Comparison of ENCODE assay signal across 15 mouse cellular contexts in the genomic region with DNA sequence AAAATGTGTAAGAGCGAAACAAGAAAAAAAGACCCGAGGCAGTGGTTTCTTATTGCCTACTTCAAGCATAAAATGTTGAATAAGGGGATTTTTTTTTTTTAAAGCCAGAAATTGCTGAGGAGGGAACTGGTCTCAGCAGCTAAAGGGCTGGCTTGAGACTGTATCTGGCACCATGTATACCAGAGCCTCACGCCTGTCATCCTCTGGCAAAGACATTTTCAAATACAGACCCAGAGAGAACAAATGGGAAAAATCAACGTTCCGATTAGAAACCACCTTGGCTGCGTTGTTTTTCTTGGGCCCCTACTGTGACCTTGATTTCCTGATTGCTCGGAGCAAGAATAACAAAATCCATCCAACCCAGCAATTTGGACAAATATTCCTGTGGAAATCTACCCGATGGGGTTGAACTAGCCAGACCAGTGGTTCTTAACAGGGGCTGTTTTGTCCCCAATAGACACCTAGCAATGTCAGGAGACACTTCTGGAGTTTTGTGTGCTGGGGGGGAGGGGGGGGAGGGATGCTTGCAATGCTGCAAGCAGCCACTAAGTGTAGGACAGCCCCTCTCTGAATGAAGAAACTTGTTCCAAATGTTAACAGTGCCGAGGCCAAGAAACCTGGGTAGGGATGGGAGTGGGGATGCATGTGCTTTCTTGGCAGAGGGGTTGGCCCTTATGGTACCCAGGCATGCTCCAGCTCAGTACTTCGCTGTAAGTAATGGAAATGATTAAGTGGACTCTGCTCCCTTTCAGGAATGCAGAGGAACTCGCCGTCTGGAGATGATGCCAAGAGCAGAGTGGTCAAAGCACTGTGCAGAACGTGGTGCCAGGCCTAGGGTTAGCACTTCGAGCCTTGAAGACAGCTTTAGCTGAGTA.
DNase-seq lines count a peak whose midpoint lies in the region; ATAC-seq and TF ChIP-seq lines count a peak whose summit lies in the region.
"Had no signal": no experiment of that assay in that cellular context is flagged by ENCODE, and none has a peak within 500 bp of the region (broad histone marks: within the 10 kb centered on the region; RNA-seq: fewer than 3 reads in every experiment).

No protein-coding gene starts in this region.

- 33% methylated on average over 14 of the region's 14 CpGs for WGBS in kidney, adult 2 months
- 51% methylated on average over 14 of the region's 14 CpGs for WGBS in embryonic facial prominence, embryonic 12.5 days
- 70% methylated on average over 14 of the region's 14 CpGs for WGBS in limb, embryonic 14.5 days

- no peak for TF ChIP-seq CTCF in kidney, adult 2 months (conservative IDR thresholded peaks at IDR 0.05; ENCODE audit: insufficient read depth, insufficient read length, low read depth, low read length)

- no peak overlapping the region for H3K4me2 ChIP-seq in embryonic facial prominence, embryonic 12.5 days (replicated peaks)
- H3K4me2 ChIP-seq in limb, embryonic 14.5 days (replicated peaks; ENCODE audit: low read depth, low read length, severe bottlenecking) = no peak overlapping the region
- H3K4me2 ChIP-seq: liver, embryonic 15.5 days; neural tube, embryonic 12.5 days had no signal

- ATAC-seq in embryonic facial prominence, embryonic 12.5 days (ENCODE audit: insufficient number of reproducible peaks, insufficient read depth, low FRiP score, low TSS enrichment) = no peak
- ATAC-seq in limb, embryonic 14.5 days (ENCODE audit: low FRiP score, low read depth) = peak; percentile 67

- H3K27me3 ChIP-seq in kidney, adult 2 months (replicated peaks; ENCODE audit: control insufficient read depth, insufficient read depth, low read length) = no peaks in the 10 kb centered on the region
- no peaks in the 10 kb centered on the region for H3K27me3 ChIP-seq in embryonic facial prominence, embryonic 12.5 days
- no peaks in the 10 kb centered on the region for H3K27me3 ChIP-seq in limb, embryonic 14.5 days (ENCODE audit: control insufficient read depth, insufficient read depth, low read length)
- H3K27me3 ChIP-seq: liver, embryonic 15.5 days; neural tube, embryonic 12.5 days had no signal

- no peak overlapping the region for H3K27ac ChIP-seq in kidney, adult 2 months (ENCODE audit: insufficient read depth, low read depth, low read length)
- peak overlapping the region; percentile 37; the same call in 1 of the 2 replicates for H3K27ac ChIP-seq in embryonic facial prominence, embryonic 12.5 days
- no peak overlapping the region for H3K27ac ChIP-seq in limb, embryonic 14.5 days (replicated peaks; ENCODE audit: low read depth, low read length)
- H3K27ac ChIP-seq: hindbrain, embryonic 10.5 days; liver, embryonic 15.5 days; neural tube, embryonic 12.5 days had no signal

- 0 out of 2 replicates have a peak, but pooled peaks cover 4% of the 10 kb centered on the region for H3K4me1 ChIP-seq in kidney, adult 2 months (ENCODE audit: control insufficient read depth, insufficient read depth, low read length)
- peaks cover 10% of the 10 kb centered on the region for H3K4me1 ChIP-seq in embryonic facial prominence, embryonic 12.5 days
- peaks cover 2% of the 10 kb centered on the region; the same call in 1 of the 2 replicates for H3K4me1 ChIP-seq in limb, embryonic 14.5 days (ENCODE audit: control insufficient read depth, insufficient read depth, low read length)
- H3K4me1 ChIP-seq: hindbrain, embryonic 10.5 days; liver, embryonic 15.5 days; neural tube, embryonic 12.5 days had no signal

- TF ChIP-seq POLR2A in kidney, adult 2 months (IDR thresholded peaks at IDR 0.05; ENCODE audit: low read depth, low read length) = no peak
- no peak for TF ChIP-seq POLR2A in limb, embryonic 14.5 days (IDR thresholded peaks at IDR 0.05; ENCODE audit: borderline replicate concordance, extremely low read depth, insufficient read depth, insufficient read length)

- H3K9me3 ChIP-seq in embryonic facial prominence, embryonic 12.5 days = no peaks in the 10 kb centered on the region
- H3K9me3 ChIP-seq in limb, embryonic 14.5 days (ENCODE audit: control insufficient read depth, low read length) = no peaks in the 10 kb centered on the region
- H3K9me3 ChIP-seq: hindbrain, embryonic 10.5 days; liver, embryonic 15.5 days; neural tube, embryonic 12.5 days had no signal

- DNase-seq in heart, adult 11 months = peak; percentile 82
- DNase-seq in heart, postnatal 25 days (ENCODE audit: low spot score) = no peak
- DNase-seq in kidney, adult 2 months = peak; percentile 62
- no peak for DNase-seq in kidney, postnatal 4 days
- DNase-seq in limb, embryonic 14.5 days (ENCODE audit: low spot score) = peak; percentile 28
- no peak for DNase-seq in frontal cortex, postnatal 25 days (ENCODE audit: low spot score in 2 of 2)
- DNase-seq: cerebellum, adult 11 months; gastrocnemius, postnatal 36 days; lung, postnatal 4 days; midbrain, embryonic 14.5 days; spleen, adult 18-20 months had no signal

- no peak overlapping the region for H3K9ac ChIP-seq in embryonic facial prominence, embryonic 12.5 days
- H3K9ac ChIP-seq in limb, embryonic 14.5 days (ENCODE audit: low read depth, low read length, severe bottlenecking) = no peak overlapping the region
- H3K9ac ChIP-seq: liver, embryonic 15.5 days; neural tube, embryonic 12.5 days had no signal

- intact Hi-C loops in heart, postnatal 25 days (cut with DNase I) = no loop called here

- H3K4me3 ChIP-seq in kidney, adult 2 months (ENCODE audit: insufficient read depth, low read depth, low read length) = no peak overlapping the region
- H3K4me3 ChIP-seq in embryonic facial prominence, embryonic 12.5 days = no peak overlapping the region
- H3K4me3 ChIP-seq in limb, embryonic 14.5 days (replicated peaks; ENCODE audit: low read length) = no peak overlapping the region
- H3K4me3 ChIP-seq: hindbrain, embryonic 10.5 days; liver, embryonic 15.5 days; neural tube, embryonic 12.5 days had no signal

- H3K36me3 ChIP-seq in kidney, adult 2 months (ENCODE audit: control insufficient read depth, insufficient read depth, low read length) = no peaks in the 10 kb centered on the region
- H3K36me3 ChIP-seq in embryonic facial prominence, embryonic 12.5 days = no peaks in the 10 kb centered on the region
- no peaks in the 10 kb centered on the region for H3K36me3 ChIP-seq in limb, embryonic 14.5 days (ENCODE audit: control insufficient read depth, insufficient read depth, low read length)
- H3K36me3 ChIP-seq: hindbrain, embryonic 10.5 days; liver, embryonic 15.5 days; neural tube, embryonic 12.5 days had no signal

Comparison
In these comparisons a context has a peak if more than half of its experiments do, and no peak if none do; other contexts are left out.
1. DNase-seq: peak in heart, adult 11 months (single experiment), kidney, adult 2 months (single experiment) and limb, embryonic 14.5 days (single experiment); none in heart, postnatal 25 days (single experiment), kidney, postnatal 4 days (0 of 2) and frontal cortex, postnatal 25 days (0 of 2).